Mouse (Mus musculus) left cerebral cortex, postnatal 4 days (tissue): ENCODE results near the gene Gbx2. TPM values are rescaled to one million over a fixed set of nuclear protein-coding genes. Genes with fewer than 3 reads are reported as not detected.

ENCODE experiments used
- DNase-seq: peaks from one replicate; pipeline ENCODE4 v3.0.0-alpha.2; 2022
- intact Hi-C: fragments of 180-260 bp; cut with DNase I; formaldehyde crosslinking; loops from one replicate; pipeline ENCODE4 v1.15.1; 2025
- total RNA-seq, 2 experiments: library from RNA; stranded (reverse); gene quantifications; 2 replicates each; pipeline ENCODE4 v1.2.3; 2021

Gbx2 gene
- total RNA-seq, 2 experiments from 2014 or later: 0.28 to 0.95 TPM

DNA sequence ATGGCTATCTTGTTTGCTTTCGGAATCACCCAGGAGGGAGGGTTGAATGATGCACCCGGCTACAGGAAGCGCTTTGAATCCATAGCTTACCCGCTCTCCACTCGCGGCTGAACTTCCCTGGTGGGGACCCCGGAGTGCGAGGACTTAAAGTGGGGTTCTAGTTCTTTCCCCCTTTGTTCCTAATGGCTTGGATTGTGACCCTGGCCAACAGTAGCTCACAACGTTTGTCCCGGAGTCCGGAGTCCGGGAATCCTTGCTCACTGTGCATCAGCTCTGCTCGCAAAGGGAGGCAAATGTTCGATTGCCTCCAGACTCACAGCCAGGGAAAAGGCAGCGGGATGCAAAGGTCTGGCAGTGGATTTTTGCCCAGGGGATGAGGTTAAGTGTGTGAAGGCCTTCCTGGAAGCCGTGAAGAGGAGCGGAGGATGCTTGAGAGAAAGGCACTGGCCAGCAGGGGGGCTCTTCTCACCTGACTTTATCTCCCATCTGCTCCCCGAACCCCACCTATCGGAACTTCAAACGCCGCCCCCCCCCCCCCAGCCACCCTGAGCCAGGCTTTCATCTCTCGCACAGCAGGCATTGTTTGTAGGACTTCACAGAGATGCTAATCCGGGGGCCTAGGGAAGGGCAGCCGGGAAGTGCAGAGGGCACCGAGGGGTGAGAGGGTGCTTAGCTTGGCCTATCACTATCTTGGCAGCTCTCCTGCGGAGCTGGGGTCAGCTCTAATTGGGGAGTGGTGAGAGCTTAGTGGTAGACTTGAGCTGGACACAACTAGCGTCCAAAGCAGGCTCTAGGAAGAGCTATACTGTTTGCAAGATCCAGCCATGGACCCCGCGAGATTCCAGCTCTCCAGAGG is 4.7 kb upstream of the Gbx2 start:
- intact Hi-C loops: no loop called here
- DNase-seq: no peak

DNA sequence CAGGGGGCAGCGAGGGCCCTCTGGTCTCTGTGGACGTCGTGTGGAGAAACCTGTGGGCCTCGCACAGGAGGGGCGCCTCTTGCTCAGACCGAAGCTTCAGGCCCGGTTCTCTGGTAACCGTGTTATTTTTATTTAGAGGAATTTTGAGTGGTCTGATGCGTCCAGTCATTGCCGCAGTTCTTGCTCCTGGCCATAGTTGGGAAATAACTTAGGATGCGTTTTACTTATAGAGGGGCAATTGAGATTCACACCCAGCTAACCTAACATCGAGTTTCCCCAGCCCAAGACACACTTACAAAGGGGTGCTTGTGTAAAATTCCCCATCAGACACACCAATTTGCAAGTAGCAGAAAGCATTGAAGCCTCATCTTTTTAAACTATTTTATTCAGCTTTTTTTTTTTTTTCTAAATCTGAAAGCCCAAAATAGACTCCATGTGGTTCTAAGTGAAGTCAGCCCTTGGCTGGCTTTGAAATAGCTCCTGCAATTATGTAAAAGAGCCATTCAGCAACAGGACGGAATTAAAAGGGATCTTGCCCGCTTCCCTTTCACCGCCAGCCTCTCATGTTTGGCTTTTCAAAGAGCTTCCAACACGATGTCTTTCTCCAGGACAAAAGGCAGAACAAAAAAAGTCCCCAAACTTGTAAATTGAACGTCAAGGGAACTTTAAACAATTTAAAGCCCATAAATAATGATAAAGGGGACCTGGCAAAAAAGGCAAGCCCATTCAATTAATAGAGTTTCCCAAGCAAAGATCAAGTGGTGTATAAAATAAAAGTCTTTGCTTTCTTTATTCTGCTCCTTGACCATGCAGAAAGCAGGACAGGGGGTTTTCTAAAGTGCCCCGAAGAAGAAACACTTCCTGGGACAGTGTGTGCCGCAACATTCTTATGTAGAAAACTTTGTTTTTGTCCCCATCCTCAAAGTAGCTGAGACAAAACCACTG is 3.6 kb upstream of the Gbx2 start:
- DNase-seq: no peak
- intact Hi-C loops: no loop called here

DNA sequence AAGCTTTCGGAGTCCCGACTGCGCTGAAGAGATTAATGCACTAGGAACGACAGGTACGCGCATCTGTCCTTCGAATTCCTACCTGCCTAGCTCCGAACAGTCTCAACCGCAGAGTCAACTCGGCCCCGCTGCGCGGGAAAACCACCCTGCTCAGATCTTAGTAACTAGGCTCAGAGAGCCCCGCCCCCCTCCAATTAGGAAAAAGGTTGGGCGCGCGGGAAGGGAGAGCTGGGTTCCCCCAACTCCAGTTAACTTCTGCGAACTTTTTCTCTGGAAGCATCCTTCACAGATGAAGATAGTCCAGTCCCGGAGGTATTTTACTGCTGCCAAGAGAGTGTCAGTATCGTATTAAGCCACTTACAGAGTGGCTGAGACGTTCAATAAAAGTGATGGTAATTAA is 2.8 kb upstream of the Gbx2 start:
- intact Hi-C loops: no loop called here
- no peak for DNase-seq

DNA sequence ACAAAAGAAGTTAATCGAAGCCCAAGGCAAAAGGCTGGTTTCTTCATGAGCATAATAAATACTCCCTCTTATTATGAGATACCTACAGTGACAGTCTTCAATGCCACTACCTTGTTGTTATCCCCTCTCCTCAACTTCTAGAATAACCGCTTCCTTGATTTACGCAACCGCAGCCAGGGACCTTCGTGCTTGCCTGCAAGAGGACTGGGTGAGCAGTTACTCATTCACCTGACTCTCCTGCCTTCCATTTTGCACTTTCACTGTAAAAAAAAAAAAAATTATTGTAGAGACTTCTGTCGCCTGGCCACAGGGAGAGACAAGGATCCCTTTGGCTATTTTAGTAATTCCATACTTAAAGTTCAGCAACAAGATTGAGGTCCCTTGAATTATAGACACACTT is 2.0 kb upstream of the Gbx2 start:
- intact Hi-C loops: no loop called here
- DNase-seq: no peak

DNA sequence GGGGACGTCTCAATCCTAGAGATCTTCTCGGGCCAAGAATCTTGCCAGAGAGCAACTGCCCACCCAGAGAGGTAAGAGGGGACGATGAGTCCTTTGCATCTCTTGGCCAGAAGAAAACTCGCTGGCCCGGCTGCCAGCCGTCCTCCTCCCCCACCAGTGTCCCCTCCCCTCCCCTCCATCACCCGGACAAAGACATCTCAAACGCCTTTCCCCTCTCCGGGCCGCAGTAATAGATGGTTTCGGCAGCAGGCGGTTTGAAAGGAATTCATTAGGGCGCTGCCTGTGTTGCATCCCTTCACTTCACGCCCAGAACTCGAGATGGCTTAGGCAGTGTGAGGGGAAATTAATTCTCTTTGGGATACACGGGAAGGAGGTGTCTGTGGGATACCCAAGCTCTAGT is 1.6 kb upstream of the Gbx2 start:
- intact Hi-C loops: no loop called here
- DNase-seq: no peak

DNA sequence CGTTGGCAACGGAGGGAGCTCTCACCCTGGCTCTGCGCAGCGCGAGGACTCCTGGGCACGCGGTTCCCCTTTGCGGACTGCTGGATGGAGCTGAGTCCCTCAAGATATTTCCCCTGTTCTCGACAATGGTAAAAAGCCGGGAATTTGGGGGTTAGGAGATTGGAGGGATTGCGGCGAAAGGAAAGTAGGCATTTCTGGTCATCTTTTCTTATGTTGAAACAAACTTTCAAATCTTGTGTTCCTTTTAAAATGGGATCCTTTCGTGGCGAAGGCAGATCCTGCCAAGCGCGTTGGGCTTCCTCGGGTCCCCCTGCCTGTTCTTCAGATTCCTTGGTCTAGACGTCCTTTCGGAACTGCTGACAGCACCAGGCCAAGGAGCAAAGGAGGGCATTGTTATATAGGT is 1.0 kb upstream of the Gbx2 start:
- intact Hi-C loops: no loop called here
- no peak for DNase-seq

DNA sequence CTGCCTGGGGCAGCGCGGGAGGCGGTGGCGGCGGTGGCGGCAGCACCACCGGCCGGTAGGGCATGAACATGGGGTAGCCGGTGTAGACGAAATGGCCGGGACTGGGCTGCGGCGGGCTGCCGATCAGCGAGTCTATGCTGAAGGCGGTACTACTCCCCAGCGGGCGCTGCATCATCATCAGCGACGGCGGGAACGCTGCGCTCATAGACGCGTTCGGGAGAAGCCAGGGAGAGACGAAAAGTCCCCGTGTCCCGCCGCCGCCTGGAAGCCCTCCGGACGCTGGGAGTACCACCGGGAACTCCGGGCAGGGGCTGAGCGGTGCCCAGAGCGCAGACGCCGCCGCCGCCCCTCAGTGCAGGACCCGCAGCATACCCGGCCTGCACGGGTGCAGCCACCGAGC is 428 bp downstream of the Gbx2 start:
- intact Hi-C loops: no loop called here
- no peak for DNase-seq

DNA sequence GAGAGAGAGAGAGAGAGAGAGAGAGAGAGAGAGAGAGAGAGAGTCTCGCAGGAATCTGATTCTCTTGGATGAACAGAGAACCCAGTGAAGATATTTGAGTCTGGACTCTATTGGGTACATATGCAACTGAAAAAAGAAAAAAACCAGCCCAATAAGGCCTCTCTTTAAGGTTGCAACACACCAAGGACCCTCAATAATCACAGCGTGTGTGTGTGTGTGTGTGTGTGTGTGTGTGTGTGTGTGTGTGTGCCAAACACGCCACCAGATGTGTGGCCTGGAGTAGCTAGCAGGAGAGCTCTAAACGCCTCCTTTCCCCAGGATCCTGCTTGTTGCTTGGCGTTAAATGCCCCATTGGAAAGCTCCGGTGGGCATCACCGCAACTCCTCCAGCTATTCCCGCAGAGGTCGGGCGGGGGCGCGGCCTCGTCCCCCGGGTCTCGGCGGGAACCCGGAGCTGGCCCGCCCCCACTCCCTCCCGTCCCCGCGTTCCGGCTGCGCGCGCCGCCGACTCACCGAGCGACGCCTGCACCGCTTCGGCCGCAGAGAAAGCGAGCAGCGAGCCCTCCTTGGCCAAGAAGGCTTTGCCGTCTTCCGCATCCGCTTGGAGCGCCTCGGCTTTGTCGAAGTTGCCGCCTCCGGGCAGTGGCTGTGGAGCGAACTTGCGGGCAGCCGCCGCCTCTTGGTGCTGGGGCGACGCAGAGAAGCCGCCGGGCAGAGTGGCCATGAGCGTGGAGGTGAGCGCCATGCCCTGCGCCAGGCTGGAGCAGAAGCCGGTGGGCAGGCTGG is 1.1 kb downstream of the Gbx2 start:
- intact Hi-C loops: no loop called here
- no peak for DNase-seq

DNA sequence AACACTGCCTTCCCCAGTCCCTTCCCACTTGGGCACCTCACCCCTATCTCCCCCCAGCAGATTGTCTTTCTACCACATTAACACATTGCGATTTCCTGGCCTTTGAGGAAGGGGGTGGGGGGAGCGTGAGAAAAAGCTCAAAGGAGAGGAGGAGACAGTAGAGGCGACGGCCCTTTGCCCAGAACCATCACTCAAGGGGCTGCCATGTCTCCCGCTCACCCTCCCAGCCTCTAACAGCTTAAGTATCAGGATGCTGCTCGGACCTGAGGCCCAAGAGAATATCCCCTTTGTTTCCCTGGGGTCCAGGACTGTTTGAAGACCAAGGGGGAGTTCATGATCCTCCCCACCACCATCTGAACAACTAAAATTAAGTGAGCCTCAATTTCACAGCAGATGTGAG is 1.8 kb downstream of the Gbx2 start:
- intact Hi-C loops: no loop called here
- no peak for DNase-seq

DNA sequence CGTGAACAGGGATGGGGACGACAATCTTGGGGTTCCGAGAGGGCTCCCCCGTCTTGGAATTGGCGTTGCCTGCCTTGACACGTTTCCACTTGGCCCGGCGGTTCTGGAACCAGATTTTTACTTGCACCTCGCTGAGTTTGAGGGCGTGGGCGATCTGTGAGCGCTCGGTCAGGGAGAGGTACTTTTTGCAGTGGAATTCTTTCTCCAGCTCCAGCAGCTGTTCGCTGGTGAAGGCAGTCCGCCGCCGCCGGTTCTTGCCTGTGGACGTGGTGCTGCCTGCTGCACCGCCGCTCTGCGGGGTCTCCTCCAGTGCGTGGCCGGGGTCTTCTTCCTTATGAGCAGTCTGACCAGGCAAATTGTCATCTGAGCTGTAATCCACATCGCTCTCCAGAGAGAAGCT is 2.3 kb downstream of the Gbx2 start:
- no peak for DNase-seq
- intact Hi-C loops: no loop called here

DNA sequence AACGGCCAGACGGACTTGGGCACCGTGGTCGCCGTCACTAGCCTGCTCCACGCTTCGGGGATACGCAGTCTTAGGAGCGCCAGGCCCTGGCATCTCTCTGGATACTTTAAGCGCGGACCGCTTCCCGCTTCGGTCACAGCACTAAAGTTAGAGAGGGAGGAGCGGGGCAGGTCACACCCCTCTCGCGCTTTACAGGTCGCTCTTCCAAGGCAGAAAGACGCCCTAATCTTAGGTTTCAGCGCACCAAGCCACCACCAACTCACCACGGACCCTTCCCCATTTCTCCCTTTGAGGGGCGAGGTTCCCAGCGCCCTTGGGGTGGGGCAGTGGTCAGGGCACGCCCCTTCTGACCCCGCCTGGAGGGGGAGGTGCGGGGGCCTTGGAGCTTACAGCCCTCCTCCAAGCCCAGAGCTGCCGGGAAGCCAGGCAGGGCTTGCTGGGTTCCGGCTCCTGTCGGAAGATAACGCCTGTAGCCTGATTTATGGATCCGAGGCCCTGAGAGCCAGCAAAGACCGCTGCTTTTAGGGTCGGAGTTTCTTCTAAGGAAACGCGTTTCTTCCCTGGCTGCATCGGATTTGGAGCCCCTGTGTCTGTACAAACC is 3.8 kb downstream of the Gbx2 start:
- intact Hi-C loops: no loop called here

DNA sequence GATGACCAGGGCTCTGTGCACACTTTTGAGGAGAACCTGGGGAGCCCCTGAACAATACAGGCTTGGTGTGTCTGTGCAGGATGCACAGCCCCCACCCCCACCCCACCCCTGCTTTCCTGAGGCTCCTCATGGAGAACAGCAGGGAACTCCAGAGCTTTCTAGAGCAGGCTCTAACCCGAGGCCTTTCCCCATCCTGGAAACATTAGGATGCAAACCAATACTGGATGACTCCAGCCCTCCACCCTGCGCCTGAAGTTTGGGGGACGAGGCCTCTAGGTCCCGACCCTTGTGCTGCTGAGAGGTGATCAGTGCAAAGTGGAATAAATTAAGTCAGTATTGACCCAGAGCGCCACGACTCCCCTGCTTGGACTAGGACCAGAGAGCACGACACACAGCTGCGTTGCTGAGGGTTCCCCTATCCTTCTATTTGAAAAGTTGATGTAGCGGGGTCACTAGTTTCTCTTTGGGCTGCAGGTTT is 4.4 kb downstream of the Gbx2 start:
- intact Hi-C loops: no loop called here
- no peak for DNase-seq

More for the DNA sequence above, 3.8 kb downstream of the Gbx2 start:
- no peak for DNase-seq

DNA sequence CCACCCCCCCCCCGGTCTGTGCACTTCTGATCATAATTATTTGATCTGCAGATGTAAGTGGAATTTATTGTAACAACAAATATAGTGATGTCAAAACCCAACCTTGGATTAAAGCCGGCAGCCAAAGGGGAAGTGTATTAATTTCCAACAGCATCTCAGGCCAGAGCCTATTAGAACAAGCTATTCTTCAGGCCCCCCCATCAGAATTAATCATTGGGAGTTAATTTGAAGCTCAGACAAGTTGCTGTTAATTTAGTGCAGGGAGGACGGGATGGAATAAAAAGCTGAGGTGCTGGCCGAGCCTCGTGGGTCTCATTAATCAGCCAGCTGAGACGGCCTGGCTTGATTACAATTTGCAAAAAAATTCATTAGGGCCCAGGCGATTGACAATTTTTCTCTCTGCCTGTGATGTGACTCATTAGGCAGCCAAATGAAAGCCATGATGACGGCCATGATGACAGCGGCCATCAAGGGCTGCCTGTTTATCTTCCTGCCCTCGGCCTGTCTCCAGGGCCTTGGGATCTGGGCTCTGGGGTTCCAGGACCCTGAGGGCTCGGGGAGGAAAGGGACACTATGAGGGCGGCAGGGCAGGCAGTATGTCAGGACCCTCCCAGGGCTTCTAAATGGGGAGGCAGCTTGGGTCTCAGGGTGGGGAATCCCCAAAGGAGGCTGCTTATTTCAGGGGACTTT is 5.3 kb downstream of the Gbx2 start:
- intact Hi-C loops: no loop called here
- DNase-seq: no peak

DNA sequence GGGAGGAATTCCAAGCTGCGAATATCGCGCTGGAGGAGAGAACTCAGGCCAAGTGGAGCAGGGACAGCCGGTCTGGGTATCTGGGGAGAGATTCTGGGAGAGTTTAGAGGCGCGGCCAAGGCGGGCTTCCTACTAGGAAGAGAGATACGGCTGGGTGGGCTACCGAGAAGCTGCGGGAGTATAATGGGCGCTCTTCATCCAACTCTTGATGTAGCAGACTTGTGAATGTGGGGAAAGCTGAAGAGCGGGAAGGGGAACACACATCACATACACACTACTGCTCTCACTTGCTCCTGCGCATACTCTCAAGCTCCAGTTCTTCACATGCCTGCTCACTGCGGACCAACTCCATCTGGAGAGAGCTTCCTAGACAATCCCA is 7.3 kb downstream of the Gbx2 start:
- DNase-seq: no peak
- intact Hi-C loops: no loop called here

DNA sequence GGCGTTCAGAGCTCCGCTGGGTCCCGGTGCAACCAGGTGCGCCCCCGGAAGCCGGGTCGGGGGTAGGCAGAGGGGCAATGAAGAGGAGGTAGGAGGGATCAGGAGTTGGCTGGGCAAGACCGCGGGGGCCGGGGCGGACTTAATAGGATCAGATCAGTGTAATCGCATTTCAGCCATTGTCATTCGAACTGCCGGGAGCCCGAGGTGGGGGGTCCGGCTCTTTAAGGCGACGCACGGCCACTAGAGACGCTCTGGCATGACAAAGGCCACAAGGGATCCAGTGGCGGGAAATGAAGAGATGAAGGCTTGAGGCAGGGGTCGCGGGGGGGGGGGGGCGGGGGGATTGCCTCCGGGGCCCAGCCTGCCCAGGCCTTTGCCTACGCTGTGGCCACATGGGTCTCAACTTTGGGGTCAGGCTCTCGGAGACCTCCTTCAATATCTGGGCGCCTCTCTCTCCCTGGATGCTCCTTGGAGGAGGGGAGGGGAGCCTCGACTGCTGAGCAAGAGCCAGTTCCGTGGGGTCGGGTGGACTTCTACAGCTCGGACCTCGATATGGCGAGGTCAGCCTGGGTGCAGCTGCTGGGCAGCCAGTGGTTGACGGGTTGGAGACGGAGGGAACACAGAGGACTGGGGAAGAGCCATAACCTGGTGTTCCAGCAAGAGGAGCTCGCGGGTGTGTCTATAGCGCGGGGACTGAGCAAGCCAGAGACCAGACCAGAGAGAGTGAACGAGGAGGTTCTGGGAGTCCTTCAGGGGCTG is 7.9 kb downstream of the Gbx2 start:
- intact Hi-C loops: no loop called here
- no peak for DNase-seq

DNA sequence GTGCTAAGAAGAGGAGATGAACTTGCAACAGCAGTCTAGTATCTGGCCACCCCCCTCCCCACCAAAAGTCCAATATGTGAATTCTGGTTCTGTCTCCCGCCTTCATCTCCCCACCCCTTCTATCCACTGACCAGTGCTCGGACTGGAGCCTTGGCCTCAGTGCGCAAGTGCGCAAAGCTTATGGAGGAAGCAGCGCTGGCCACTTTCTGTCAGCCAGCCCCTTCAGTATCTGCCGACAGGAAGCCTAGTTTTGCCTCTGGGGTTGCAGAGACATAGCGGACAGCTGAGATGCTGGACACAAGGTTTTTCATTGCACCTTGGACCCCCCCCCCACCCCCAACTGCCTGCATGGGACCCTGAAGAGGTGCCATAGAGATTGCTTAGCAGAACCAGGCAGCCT is 8.7 kb downstream of the Gbx2 start:
- intact Hi-C loops: no loop called here
- DNase-seq: no peak

DNA sequence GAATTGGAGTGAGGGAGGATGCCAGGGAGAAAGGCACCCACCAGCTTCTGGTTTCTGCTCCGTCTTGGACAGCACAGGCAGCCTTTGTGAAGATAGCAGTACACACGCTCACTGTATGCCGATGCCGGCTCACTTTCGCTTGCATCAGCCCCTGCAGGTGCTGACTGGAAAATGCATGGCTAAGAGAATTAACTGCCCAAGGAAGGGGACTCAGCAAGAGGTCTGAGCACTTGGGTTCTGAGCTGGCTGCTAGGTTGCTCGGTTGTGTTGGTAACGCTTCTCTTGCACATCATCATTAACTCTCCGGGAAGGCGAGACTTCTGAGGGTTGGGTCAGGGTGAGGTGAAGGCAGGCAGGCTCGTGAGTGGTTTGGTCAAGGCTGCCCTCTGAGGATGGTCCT is 9.2 kb downstream of the Gbx2 start:
- DNase-seq: no peak
- intact Hi-C loops: no loop called here

DNA sequence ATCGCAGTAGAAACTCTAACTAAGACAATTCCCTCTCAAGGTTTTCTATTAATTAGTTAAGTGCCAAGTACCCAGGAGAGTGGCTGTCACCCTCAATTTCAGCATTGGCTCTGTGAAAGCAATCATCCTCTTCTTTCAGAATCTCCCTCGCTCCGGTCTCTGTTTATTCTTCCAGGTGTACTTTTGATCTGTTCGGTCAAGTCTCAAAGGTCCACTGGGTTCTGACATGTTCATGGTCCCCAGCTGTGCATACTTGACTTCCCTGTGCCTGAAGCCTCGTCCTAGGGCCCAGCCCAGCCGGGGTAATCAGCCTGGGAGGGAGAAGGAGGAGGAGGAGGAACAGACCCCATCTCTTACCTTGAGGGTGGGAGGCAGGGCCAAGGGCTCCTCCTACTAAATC is 11.8 kb downstream of the Gbx2 start:
- no peak for DNase-seq
- intact Hi-C loops: no loop called here

DNA sequence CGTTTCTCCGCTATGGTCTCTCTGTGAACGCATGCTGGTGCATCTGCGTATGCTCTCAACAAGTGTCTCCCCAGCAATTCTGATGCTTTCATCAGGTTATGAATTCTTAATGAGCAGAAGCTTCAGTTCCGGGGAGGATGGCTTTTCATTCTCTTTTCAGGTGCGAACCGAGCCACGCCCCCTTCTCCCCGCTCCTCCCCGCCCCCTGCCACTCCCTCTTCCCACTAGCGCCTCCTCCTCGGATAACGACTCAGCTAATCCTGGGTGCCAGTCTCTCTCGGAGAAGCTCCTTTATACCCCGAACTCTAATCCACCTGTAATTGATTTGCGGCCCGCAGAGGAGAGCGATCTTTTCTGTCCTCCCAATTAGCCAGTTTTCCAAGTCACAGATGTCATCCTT is 12.9 kb downstream of the Gbx2 start:
- intact Hi-C loops: no loop called here
- DNase-seq: no peak
